Mouse (Mus musculus): ENCODE results near the gene Pacs2. TPM values are rescaled to one million over a fixed set of nuclear protein-coding genes. Genes with fewer than 3 reads are reported as not detected.

The Pacs2 gene
- total RNA-seq, 4 experiments from 2014 or later = 42.2 to 60.4 (median 53.7) TPM

- no peak for DNase-seq
These were observed 28.2 kb downstream of the Pacs2 start for GRCm38 (mm10) chr12:113042543-113042942.

DNA sequence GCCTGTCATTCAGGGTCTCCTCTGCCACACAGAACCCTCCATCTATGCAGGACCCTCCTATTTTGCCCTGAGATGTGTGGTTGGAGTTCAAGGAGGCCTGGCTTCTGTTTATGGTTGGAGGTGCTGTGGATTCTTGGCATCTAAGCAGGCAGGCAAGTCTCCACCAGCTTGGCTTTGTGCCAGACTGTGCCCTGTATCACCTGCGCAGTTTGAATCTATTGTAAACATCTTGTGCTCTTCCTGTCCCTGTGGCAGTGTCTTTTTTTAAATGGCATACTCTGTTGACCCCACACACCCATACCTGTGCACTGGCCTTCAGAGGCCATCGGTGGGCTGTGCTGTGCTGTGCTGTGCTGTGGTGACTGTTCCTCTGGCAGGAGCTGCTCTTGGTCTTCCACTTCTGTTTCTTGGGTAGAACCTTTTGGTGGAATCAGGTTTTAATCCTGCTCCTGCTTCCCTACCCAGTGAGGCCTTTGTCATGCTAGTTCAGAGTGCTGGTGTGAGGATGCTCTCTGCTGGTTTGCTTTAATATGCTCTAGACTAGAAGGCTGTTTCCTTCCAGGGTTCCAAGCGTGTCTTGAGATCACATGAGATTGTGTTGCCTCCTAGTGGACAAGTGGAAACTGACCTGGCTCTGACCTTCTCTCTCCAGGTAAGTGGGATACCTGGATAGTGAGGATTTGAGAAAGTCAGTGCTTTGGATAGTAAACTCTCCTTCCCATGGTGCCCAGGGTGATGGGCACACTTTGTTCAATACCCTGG lies 30.8 kb downstream of the Pacs2 start:
- no peak for DNase-seq

DNA sequence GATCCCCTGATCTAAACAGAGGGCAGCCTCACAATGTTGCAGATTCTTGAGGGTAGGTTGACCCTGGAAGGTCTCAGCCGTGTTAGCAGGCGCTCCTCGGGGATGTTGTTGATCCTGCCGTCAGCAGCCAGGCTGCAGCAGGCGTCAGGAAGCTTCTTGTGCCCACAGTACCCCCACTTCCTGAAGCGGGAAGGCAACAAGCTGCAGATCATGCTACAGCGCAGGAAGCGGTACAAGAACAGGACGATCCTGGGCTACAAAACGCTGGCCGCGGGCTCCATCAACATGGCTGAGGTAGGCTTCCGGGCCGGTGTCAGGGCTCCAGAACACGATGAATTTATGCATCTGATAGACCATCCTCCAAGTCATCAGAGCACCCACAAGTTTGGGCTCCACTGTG lies 32.6 kb downstream of the Pacs2 start:
- DNase-seq = no peak

GRCm38 (mm10) chr12:113048103-113048502 lies 33.8 kb downstream of the Pacs2 start:
- DNase-seq = no peak

GRCm38 (mm10) chr12:113049836-113050235 lies 35.5 kb downstream of the Pacs2 start:
- no peak for DNase-seq

DNA sequence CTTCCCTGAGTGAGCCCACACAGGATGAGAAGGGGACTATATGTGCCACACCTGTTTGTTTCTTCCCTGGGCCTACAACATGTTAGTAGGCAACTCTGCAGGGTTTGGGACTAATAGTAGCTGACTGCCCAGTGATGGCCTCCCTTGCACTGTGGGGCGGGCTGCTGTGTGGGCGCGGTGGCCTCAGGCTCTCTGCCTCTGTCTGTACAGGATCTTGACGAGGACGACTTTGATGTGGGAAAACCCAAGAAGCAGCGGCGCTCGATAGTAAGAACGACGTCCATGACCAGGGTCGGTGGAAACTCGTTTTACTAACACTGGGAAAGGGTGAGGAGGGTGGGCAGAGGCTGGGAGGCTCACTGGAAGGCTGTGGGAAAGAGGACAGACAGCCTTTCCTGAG lies 36.4 kb downstream of the Pacs2 start:
- DNase-seq = no peak

- DNase-seq = no peak
These were observed 37.5 kb downstream of the Pacs2 start for GRCm38 (mm10) chr12:113051628-113052403.

DNA sequence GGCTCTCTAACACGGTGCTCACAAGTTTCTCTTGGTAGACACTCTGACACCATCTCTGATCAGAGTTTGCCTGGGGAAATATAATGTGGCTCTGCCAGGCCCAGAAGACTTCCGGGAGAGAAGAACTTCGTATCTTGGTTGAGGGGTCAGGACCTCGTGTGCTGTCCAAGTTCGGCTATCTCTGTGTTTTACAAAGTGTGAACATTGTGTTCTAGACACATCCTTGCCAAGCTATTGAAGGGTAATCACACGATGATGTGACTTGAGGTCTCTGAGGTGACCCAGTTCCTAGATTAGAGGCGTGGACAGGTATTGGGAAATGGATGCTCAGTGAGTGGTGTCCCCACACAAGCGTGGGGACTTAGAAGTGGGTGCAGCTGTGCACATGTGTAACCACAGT lies 41.8 kb downstream of the Pacs2 start:
- DNase-seq = no peak

- DNase-seq = no peak
These were observed 45.9 kb downstream of the Pacs2 start for GRCm38 (mm10) chr12:113060178-113060577.

GRCm38 (mm10) chr12:113061606-113062005 lies 47.3 kb downstream of the Pacs2 start:
- DNase-seq = no peak

DNA sequence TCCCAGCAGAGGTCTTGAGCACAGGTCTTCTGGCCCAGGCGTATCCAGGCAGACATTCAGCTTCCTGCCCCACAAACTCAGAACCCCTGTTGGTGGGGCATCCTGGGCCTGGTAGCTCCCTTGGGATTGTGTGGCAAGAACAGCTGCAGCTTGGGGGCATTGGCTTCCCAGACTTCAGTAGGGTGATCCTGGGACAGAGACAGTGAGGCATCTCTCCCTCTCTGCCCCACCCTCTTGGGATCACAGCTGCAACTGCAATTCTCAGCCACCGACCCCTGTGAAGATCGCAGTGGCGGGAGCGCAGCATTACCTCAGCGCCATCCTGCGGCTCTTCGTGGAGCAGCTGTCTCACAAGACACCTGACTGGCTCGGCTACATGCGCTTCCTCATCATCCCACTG lies 47.9 kb downstream of the Pacs2 start:
- DNase-seq = no peak

DNA sequence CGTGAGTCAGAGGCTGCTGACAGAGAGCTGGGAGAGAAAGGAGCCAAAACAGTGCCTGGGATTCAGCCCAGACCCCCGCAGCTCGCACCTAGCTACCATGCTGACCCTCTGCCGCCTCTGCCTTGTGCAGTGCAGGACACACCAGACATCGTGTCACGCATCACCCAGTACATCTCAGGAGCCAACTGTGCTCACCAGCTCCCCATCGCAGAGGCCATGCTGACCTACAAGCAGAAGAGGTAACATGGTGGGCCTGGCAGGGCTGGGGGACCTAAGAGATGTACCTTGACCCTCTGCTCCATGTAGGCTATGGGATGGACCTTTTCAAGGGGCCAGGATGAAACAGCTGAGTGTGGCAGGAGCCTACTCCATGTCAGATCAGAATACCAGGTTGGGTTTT lies 49.4 kb downstream of the Pacs2 start:
- no peak for DNase-seq

DNA sequence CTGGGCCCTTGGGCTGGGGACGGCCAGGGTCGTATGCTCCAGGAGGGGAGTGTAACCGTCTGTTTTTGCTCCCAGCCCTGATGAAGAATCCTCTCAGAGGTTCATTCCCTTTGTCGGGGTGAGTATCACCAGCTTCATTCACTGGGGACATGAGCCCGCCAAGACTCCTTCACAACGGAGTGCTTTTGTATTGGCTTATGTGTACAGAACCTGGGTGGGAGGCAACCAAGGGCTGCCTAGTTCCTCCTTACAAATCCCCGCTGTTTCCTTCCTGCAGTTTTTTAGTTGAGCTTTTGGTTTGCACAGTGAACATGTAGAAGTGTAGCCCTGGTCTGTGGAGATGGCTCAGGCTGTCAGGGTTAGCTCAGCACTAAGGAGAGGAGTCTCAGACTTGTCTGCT lies 53.7 kb downstream of the Pacs2 start:
- DNase-seq = no peak

DNA sequence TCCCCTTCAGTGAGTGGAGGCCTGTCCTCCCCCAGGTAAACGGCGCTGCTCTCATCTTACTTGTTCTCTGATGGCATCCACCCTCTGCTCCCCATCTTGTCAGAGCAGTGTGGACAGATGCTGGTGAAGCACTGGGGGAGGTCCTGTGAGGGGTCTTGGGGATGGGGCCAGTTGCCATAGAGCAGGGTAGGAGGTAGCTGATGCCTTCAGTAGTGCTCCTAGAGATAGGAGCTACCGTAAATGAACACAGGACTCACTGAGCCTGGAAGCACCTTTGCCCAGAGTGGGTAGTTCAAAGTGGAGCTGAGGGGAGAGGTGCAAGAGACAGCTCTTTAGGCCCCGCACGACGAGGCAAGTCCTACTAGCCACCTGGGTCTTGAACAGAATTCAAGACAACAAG lies 55.1 kb downstream of the Pacs2 start:
- no peak for DNase-seq

DNA sequence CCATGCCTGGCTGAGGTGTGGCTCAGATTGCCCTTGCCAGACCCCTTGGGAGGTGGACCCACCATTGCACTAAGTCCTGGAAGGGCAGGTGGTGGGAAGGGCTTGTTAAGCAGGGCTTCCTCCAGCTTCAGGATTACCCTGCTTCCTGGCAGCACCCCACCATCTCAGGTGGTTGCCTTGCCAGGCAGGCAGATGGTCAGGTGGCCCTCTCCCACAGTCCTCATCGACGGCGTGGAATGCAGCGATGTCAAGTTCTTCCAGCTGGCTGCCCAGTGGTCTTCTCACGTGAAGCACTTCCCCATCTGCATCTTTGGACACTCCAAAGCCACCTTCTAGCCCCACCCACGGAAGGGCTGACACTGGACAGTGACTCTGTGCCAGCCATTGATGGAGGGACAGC lies 57.0 kb downstream of the Pacs2 start:
- DNase-seq = no peak

GRCm38 (mm10) chr12:113071827-113072226 lies 57.5 kb downstream of the Pacs2 start:
- no peak for DNase-seq

DNA sequence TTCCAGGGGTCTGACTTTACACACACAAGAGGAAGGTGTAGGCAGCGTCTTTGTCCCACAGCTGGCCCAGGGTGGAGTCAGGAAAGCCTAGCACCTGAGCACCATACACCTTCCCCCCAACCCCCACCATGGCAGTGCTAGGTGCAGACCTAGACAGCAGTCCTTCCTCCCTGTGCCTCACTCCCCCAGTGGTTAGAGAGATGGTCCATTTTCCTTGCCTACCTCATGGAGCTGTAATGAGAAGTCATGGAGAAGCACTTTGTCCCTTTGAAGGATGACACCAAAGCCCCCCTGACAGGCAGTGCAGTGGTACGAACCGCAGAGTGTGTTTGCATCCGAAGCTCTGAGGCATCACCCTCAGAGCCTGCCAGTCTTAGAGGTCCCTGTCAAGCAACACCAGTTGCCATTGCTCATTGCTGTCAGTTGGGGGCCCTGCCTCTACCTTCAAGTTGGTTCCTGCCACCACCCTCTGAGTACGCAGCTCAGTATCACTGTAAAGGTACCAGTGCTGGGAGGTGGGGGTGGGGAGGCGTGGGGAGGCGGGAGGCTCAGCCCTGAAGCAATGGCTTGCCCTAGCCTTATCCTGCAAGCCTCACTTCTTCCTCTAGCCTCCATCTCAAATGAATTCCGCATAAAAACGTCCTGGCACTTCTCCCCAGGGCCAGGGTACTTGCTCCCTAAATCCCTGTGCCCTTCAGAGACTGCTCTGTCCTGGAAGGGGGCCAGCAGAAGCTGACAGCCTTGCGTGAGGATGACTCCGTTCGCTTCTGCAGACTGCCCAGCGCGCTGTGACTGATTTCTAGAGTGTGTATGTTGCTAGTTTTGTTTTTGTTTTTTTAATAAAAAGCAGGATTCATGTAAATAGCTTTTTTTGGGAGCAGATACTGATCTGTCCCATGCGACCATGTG lies 59.4 kb downstream of the Pacs2 start:
- peak; percentile 60 for DNase-seq

- peak; percentile 88 for DNase-seq
These were observed 60.2 kb downstream of the Pacs2 start, which contains the start of gene Tex22 for GRCm38 (mm10) chr12:113074329-113075062. TSS of gene Tex22 (plus strand) at chr12:113074502.

GRCm38 (mm10) chr12:113075063-113075454 lies 60.8 kb downstream of the Pacs2 start:
- DNase-seq = peak; percentile 64

DNA sequence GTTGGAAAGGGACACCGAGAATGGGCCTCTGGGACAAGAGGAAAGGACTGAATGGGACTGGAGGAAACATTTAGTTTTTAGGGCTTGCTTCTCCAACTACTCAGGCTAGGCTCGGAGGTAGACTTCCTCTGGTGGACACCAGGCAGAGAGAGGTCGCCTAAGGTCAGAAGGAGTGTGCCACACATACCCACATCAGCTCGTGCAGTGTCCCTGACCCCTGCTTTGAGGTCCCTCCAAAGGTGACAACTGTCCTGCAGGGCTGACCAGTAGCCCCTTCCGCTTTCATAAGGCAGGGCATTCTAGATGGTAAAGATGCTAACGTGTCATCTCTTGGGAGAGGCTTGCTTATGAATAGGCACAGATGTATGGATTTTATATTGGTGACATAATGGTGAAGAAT lies 61.2 kb downstream of the Pacs2 start:
- DNase-seq = no peak

- DNase-seq = no peak
These were observed 73.0 kb downstream of the Pacs2 start for GRCm38 (mm10) chr12:113087276-113087675.

DNA sequence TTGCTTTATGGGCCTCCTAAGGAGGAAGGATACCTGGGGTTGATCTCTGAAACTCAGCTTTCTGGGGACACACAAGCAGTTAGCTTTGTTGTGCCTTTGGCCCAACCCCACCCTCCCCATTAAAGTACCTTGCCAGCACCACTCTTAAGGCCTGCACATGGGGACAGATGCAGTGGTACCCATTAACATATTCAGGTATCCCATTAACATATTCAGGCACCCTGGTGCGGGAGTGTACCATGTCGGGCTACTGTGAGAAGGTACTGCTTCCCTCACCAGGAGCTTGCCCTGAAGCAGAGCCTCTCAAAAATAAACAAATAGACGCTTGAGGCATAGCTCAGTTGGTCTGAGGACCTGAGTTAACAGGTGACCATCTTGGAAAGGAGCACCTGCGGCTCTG lies 73.7 kb downstream of the Pacs2 start:
- no peak for DNase-seq
